8 mouse cellular contexts compared by ENCODE assay signal in genomic region chr19:3767781-3768696, GRCm38 (mm10). TPM values are rescaled to one million over a fixed set of nuclear protein-coding genes. Genes with fewer than 3 reads are reported as not detected.
DNase-seq lines count a peak whose midpoint lies in the region; ATAC-seq lines count a peak whose summit lies in the region.

No protein-coding gene starts in this region.

- peak overlapping the region; percentile 87 for H3K4me2 ChIP-seq in embryonic facial prominence, embryonic 13.5 days
- H3K4me2 ChIP-seq in limb, embryonic 13.5 days (replicated peaks): peak overlapping the region; percentile 89
- H3K4me2 ChIP-seq in midbrain, embryonic 15.5 days: peak overlapping the region; percentile 69

- H3K9me3 ChIP-seq in embryonic facial prominence, embryonic 13.5 days: no peaks in the 10 kb centered on the region
- H3K9me3 ChIP-seq in limb, embryonic 13.5 days: no peaks in the 10 kb centered on the region
- H3K9me3 ChIP-seq in midbrain, embryonic 15.5 days: no peaks in the 10 kb centered on the region

- WGBS in embryonic facial prominence, embryonic 13.5 days: under 1% methylated on average over 111 of the region's 111 CpGs
- WGBS in limb, embryonic 13.5 days: under 1% methylated on average over 111 of the region's 111 CpGs
- WGBS in midbrain, embryonic 15.5 days: under 1% methylated on average over 103 of the region's 111 CpGs

- peaks cover 17% of the 10 kb centered on the region for H3K4me1 ChIP-seq in embryonic facial prominence, embryonic 13.5 days
- peaks cover 23% of the 10 kb centered on the region for H3K4me1 ChIP-seq in limb, embryonic 13.5 days
- peaks cover 30% of the 10 kb centered on the region for H3K4me1 ChIP-seq in midbrain, embryonic 15.5 days

- H3K9ac ChIP-seq in embryonic facial prominence, embryonic 13.5 days: peak overlapping the region; percentile 100
- H3K9ac ChIP-seq in limb, embryonic 13.5 days: peak overlapping the region; percentile 100
- peak overlapping the region; percentile 100 for H3K9ac ChIP-seq in midbrain, embryonic 15.5 days

- H3K36me3 ChIP-seq in embryonic facial prominence, embryonic 13.5 days: 0 out of 2 replicates have a peak, but pooled peaks cover 3% of the 10 kb centered on the region
- no peaks in the 10 kb centered on the region for H3K36me3 ChIP-seq in limb, embryonic 13.5 days
- no peaks in the 10 kb centered on the region for H3K36me3 ChIP-seq in midbrain, embryonic 15.5 days (replicated peaks)

- H3K27ac ChIP-seq in embryonic facial prominence, embryonic 13.5 days: peak overlapping the region; percentile 100
- peak overlapping the region; percentile 100 for H3K27ac ChIP-seq in limb, embryonic 13.5 days
- H3K27ac ChIP-seq in midbrain, embryonic 15.5 days: peak overlapping the region; percentile 100

- peak; percentile 54; the same call in 1 of the 2 replicates for ATAC-seq in embryonic facial prominence, embryonic 13.5 days (ENCODE audit: insufficient number of reproducible peaks, insufficient read depth, low FRiP score, low TSS enrichment, low read depth)
- peak; percentile 71 for ATAC-seq in limb, embryonic 13.5 days (ENCODE audit: low FRiP score, low read depth)
- peak; percentile 71 for ATAC-seq in midbrain, embryonic 15.5 days (replicated peaks)

- H3K4me3 ChIP-seq in embryonic facial prominence, embryonic 13.5 days: peak overlapping the region; percentile 93
- H3K4me3 ChIP-seq in limb, embryonic 13.5 days: peak overlapping the region; percentile 95
- peak overlapping the region; percentile 95 for H3K4me3 ChIP-seq in midbrain, embryonic 15.5 days

- peak; percentile 83 for DNase-seq in 3T3-L1 (ENCODE audit: low read depth, low spot score)
- DNase-seq in adrenal gland, postnatal 4 days (ENCODE audit: low spot score in 2 of 2): peak; percentile 78
- peak; percentile 79 for DNase-seq in heart, adult 8-10 months (ENCODE audit: low spot score)
- DNase-seq in kidney, adult 8-10 months: peak; percentile 63 to 79
- DNase-seq in spleen, adult 18-20 months: peak; percentile 75 to 85

- no peaks in the 10 kb centered on the region for H3K27me3 ChIP-seq in embryonic facial prominence, embryonic 13.5 days
- no peaks in the 10 kb centered on the region for H3K27me3 ChIP-seq in limb, embryonic 13.5 days
- H3K27me3 ChIP-seq in midbrain, embryonic 15.5 days (replicated peaks): no peaks in the 10 kb centered on the region

RNA-seq across cellular contexts. Expression of gene Kmt5b, which starts 0.8 kb away (rescaled TPM):
- total RNA-seq in adrenal gland, postnatal 4 days (2021): 10 to 100 TPM; 69.7 to 70.8 TPM
- 34.1 and 36.0 TPM in 2 replicates for polyA plus RNA-seq in embryonic facial prominence, embryonic 13.5 days (2015; fragmentation: Nextera tagmentation; extraction: Ambion mirVana)
- total RNA-seq in heart, adult 8-10 months (2022): 10 to 100 TPM; 23.7 to 29.4 (median 28.2) TPM
- 30.4 and 31.2 TPM in 2 replicates for polyA plus RNA-seq in limb, embryonic 13.5 days (2015; fragmentation: Nextera tagmentation; extraction: Ambion mirVana)
- 51.9 and 59.9 TPM in 2 replicates for polyA plus RNA-seq in midbrain, embryonic 15.5 days (2015; fragmentation: Nextera tagmentation; extraction: Ambion mirVana)

RNA-seq across cellular contexts. Expression of gene 1810055G02Rik, which starts 59.9 kb away (rescaled TPM):
- total RNA-seq in adrenal gland, postnatal 4 days (2021): 10 to 100 TPM; 23.7 to 23.9 TPM
- polyA plus RNA-seq in embryonic facial prominence, embryonic 13.5 days (2015; fragmentation: Nextera tagmentation; extraction: Ambion mirVana): 47.5 and 47.6 TPM in 2 replicates
- total RNA-seq in heart, adult 8-10 months (2022): 1 to 10 TPM; 5.5 to 8.2 (median 6.5) TPM
- polyA plus RNA-seq in limb, embryonic 13.5 days (2015; fragmentation: Nextera tagmentation; extraction: Ambion mirVana): 50.3 and 54.4 TPM in 2 replicates
- 34.6 and 35.9 TPM in 2 replicates for polyA plus RNA-seq in midbrain, embryonic 15.5 days (2015; fragmentation: Nextera tagmentation; extraction: Ambion mirVana)

Comparison
In these comparisons a context has a peak if more than half of its experiments do, and no peak if none do; other contexts are left out.
1. Peak in every context shown above with its lines: DNase-seq, ATAC-seq, H3K4me3 ChIP-seq and H3K27ac ChIP-seq.